Mouse (Mus musculus): ENCODE data around the gene Kcnip1.

The Kcnip1 gene

DNA sequence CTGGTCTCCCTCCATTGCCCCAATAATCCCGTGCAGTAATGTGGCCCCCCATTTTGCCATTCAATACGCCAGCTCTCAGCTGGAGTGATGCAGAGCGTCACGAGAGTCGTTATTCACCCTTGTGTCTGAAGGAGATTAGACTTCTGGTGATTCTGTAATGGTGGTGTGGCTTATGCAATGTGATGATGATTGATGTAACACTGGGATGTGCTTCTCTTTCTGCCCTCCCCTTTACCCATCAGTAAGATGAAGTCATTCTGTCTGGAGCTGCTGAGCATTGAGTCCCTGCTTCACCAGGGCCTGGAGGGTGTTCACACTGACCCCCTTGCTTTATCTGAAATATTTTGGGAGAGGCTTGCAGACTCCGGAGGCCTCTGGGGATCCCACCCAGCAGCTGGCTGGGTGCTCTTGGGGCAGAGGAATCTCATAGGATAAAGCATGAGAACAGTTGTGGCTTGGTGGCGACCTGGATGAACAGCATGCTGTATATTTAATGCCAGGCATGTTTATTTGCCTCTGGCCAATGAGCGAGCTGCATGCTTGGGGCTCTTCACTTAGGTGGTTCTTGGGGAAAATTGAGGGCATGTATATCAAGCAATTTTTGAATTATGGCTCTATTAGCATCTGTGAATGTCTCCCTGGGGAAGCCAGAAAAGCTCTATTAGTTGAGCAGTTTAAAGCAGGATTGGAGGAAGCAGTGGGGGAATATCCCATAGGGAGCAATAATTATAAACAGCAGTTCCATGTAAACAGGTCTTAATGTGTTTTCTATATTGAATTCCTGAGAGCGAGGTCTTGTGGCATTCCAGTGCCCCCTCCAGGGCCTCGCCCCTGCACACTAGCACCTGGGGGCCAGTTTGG is 322.6 kb downstream of the Kcnip1 start:
- DNase-seq (ENCODE audit: low read depth, low spot score) = no peak

DNA sequence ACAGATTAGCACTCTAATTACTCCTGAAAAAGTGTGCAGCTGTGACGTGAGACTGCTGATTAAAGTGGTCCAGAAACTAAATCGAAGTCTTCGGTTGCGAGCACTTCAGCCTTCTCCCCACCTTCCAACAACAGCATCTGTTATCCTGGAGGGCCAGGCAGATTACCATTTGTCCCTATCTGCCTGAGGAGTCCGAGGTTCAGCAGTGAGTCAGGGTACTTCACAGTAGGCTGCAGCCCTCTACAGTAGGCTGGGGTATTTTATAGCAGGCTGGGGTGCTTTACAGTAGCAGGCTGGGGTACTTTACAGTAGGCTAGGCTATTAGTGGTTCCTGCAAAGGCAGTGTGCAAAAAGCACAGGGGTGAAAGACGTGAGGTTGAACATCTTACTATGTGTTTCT is 324.6 kb downstream of the Kcnip1 start:
- DNase-seq (ENCODE audit: low read depth, low spot score) = no peak

DNA sequence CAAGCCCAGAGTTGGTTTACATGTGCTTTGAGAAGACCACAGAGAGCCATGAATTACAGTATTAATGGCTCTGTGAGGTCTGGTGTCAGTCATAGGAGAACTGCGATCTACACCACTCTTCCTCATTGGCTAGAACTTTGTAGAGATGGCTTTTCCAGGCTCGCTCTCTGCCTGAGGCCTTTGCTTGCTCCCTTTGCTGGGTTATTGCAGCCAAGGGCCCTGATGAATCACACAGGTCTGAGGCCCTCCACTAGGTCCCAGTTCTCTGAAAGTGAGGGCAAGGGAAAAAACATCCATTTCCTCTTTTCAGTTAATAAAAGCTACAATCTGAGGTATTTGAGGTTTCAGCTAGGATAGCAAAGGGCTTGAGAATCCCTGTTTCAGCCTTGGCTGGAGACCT is 329.4 kb downstream of the Kcnip1 start:
- DNase-seq (ENCODE audit: low read depth, low spot score) = no peak

DNA sequence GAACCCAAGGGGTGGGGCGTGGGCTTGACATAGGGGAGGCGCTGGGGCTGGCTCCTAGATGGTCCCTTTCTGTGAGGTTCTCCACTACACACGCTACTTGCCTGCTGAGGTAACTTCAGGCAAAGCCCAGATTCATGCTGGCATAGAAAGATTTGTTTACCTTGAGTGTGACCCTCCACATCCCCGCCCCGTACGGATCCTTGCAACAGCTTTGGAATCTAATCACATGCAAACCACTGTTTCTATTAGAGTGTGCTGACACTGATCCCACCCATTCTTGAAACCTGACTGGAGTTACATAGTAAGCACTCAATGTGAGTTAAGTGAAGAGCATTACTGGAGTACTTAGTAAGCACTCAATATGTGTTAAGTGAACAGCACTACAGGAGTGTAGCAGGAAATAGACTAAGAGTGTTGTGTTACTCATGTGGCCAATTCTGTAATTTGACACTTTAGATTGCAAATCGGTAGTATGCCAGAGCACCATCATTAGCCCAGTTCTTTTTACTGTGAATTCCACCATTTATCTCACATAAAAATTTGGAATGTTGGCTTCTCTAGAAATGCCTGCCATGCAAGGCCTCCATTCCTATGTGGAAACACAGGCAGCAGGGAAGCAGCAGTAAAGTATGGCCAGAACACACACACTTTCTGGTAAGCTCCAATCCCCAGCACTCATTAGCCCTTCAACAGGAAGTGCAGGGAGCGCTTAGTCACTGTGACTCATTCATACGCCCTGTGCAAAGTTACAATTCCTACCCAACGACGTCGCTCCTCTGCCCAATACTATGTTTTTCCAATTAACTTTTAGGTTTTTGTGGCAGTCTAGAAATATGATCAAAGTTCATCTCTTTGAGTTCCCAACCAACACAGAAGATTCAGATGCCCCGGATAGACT is 332.7 kb downstream of the Kcnip1 start:
- DNase-seq (ENCODE audit: low read depth, low spot score) = no peak

DNA sequence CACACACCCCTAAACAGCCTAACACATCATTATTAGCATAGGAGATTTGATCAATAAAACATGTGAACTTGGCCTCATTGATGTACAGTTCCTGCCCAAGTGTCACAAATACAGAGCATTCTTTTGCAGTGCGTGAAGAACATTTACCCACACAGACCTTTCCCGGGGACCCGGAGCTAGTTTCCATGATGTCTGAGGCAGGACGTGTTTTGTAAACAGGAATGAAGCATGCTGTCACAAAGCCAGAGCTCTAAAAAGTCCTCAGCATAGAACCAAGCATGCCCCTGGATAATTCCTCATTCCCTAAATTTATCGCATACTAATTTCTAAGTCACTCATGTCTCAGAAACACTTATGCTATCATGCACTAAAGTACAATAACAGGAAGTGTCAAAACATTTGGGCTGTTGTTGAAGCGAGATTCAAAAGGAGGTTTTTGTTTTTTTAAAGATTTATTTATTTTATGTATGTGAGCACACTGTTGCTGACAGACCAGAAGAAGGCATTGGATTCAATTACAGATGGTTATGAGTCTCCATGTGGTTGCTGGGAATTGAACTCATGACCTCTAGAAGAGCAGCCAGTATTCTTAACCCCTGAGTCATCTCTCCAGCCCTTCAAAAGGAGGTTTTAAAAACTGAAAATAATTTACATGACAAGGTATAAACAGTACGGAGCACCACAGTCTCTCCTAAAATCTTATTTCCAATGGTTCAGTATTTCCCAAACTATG is 336.9 kb downstream of the Kcnip1 start:
- no peak for DNase-seq (ENCODE audit: low read depth, low spot score)

DNA sequence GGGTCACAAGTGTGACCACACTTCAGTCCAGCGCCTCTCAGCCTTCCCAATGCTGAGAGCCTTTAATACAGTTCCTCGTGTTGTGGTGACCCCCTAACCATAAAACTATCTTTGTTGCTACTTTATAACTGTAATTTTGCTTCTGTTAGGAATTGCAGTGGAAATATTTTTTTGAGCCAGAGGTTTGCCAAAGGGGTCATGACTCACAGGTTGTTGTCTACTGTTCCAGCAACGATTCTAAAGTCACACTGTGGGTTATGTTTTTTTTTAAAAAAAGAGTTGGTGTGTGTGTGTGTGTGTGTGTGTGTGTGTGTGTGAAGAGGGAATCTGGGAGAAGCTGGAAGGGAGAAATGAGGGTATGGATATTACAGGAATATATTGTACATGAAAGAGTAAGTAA is 337.7 kb downstream of the Kcnip1 start:
- no peak for DNase-seq (ENCODE audit: low read depth, low spot score)

DNA sequence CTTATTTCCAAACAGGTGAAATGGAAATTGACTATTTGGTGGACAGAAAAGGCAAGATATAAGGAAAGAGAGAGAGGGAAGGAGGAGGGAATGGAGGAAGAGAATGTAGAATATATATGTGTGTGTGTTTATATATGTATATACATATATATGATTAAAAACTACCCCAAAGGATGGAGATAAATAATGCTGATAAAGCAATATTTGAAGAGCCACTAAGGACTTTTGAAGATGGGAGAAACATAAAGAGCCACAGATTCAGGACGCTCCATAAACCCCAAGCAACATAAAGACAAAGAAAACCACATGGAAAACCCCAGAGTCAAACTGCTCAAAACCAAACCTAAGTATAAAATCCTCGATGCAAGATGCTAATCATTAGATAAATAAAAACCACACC is 338.5 kb downstream of the Kcnip1 start:
- no peak for DNase-seq (ENCODE audit: low read depth, low spot score)

DNA sequence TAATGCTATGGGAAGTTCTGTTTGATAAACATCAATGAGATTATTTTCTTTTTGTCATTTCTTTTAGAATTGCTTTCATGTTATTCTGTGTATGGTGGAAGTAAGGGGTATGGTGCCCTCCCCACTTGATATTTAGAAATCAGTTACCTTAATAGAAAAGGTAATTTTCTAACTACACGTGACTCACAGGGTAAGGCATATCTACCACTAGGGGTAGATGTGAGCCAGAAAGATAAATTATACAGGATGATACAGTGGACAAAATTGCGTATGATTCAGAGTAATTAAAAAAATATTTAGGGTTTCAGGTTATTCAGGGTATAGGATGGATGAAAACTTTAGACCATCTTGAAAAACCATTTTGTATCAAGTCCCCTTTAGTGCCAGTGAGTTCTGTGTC is 343.6 kb downstream of the Kcnip1 start:
- no peak for DNase-seq (ENCODE audit: low read depth, low spot score)

DNA sequence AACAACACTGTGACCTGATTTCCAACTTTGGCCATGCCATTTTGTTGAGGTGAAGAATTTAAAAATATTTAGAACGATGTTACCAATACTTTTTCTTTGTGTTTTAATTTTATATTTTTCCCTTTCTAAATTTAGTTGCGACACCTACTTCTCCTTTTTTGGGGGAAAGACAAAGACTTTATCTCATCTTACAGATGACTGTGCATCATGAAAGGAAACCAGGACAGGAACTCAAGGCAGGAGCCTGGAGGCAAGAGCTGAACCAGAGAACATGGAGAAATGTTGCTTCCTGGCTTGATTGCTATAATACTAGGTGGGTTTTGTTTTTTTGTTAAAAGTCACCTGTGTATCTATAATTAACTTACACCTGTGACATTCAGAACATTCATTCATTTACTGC is 355.8 kb downstream of the Kcnip1 start:
- DNase-seq (ENCODE audit: low read depth, low spot score) = no peak

DNA sequence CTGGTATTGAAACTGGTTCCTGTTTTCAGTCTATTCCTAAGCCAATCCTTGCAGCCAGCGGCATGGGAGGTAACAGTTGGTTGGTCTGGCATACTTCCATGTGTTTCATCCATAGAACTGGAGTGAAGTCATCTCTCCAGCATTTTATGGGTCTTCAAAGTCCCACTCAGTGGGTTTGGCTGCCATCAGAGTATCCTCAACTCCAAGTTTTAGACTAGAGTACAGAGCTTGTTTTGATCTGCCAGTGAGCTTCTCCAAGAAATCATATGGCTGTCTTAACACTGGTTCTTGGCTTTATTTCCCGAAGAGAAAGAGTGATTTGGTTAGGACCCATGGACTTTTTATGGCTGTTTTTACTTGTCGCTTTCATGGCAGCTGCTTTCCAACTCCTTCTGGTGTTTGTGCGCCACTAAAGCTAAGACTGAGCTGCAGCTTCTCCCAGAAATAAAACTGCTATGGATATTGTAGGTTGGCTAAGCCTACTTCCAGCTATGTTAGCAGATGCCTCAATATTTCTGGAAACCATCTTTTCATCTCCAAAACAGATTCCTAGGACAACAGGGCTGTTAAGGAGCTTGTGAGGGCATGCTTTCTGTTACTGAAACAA is 365.7 kb downstream of the Kcnip1 start:
- DNase-seq (ENCODE audit: low read depth, low spot score) = no peak

DNA sequence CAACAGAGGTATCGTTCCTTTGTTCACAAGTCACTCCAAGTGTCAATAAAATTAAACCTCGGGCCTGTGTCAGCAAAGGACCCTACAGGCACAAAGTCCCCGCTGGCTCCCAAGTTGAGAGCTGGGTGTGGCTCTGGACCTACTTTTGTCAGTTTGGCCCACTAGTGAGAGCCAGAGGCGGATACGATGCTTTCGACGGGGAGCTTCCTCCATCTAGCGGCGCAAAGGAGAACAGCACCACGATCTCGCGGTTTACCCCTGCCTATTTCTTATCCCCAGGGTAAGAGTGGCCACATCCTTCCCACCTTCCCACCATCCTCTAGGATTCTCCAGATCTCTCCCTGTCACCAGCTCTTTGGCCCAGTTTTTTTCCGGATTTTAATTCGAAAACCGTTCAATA is 378.7 kb downstream of the Kcnip1 start:
- peak; percentile 16 for DNase-seq (ENCODE audit: low read depth, low spot score)

DNA sequence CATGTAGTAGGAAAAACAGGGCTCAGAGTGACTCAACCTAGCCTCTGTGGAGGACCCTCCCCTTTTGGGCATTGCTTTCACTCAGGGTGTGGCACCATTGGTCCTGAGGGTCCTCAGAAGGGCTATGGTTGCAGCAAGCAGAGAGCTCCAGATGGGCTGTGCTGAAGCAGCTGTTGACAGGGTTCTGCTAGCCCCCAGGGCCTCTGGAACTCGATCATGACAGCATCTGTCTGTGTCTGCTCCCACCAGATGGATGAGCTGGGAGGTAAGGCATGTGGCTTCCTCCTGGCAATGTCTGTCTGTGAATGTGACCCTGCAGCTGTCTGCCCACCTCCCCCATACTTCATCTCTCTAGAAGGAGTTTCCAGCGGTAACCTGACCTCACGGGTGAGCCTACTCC is 385.2 kb downstream of the Kcnip1 start:
- DNase-seq (ENCODE audit: low read depth, low spot score) = no peak

DNA sequence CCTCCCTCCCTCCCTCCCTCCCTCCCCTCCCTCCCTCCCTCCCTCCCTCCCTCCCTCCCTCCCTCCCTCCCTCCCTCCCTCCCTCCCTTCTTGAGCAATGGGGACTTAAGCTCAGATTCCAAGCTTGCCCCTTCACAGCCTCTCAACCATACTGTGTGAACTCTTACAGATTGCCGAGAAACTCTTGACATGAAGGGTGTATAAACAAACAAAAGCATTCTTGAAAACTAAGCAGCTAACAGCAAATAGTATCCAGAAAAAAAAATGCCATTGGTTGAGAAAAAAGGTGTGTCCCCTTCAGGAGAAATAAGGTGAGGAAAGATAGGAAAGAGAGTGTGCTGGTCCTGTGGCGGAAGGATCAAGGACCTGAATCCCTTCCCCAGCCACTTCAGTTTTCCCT is 389.8 kb downstream of the Kcnip1 start:
- no peak for DNase-seq (ENCODE audit: low read depth, low spot score)

DNA sequence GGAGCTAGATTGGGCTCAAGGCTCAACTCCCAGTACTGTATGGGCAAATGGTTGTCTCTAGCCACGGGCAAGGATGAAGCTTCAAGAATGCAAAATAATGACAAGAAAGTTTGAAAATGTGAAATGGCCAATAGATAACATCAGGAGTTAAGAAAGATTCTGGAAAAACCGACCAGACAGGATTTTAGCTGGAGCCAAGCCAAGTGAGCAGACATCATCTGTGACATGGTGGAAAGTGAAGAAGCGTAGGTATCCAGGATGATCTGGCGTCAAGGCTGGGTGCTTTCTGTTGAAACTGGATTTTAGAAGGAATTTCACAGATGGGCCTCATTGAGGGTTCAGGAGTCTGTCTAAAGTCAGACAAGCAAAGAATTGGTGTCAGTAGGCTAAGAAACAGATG is 394.0 kb downstream of the Kcnip1 start, which contains the start of gene D130052B06Rik:
Gene D130052B06Rik, plus strand, starts transcription at position 317 of the 400 bp plus-strand sequence.
- no peak for DNase-seq (ENCODE audit: low read depth, low spot score)

DNA sequence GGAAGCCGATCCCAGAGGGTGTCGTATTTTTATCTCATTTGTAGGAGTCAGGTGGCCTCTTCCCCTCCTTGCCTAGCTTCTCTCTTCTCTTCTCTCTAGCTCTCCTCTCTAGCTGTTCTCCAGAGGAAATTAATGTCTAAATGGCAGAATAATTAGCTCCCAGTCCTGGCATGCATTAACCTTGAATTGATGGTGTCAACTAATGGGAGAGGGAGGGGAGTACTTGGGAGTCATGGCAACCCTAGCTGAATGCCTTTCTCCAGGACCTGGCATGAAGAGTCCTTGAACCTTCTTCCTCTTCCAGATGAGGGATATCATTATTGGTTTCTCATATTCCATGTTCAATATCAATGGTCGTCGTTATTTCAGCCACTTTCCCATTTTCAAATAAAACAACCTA is 396.3 kb downstream of the Kcnip1 start:
- DNase-seq (ENCODE audit: low read depth, low spot score) = no peak

DNA sequence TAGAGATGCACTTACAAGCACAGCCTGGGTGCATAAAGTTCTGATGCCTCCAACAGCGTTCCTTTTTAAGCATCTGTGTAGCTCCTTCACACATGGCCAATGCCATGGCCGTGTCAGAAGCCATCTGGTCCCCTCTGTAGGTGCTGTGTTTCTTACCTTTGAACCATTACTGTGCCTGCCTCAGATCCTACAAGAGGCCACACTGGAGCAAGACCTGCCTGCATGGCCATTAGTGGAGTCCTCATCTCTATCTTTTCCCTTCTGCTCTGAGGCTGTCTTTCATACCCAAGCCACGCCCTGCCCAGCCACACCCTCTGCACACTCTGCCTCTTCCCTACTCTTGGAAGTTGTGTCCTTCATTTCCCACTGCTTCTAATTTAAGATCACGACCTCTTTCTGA is 400.1 kb downstream of the Kcnip1 start:
- no peak for DNase-seq (ENCODE audit: low read depth, low spot score)

DNA sequence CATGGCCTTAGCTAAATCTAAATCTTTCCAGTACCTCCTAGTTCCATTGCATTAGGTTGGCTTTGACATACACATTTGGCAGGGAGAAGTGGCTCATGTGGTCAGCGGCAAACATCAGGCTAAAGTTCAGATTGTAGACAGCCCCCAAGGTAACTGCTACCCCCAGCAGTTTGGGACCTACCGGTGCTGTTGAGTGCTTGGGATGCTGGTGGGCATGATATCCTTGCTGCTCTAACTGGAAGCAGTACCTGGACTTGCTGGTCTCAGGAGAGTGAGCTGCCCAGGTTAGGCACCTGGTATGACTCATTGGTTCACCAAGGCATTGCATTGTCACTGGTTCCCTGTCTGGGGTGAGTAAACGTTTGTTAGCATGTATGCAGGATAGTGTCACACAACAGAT is 402.2 kb downstream of the Kcnip1 start:
- DNase-seq (ENCODE audit: low read depth, low spot score) = no peak

DNA sequence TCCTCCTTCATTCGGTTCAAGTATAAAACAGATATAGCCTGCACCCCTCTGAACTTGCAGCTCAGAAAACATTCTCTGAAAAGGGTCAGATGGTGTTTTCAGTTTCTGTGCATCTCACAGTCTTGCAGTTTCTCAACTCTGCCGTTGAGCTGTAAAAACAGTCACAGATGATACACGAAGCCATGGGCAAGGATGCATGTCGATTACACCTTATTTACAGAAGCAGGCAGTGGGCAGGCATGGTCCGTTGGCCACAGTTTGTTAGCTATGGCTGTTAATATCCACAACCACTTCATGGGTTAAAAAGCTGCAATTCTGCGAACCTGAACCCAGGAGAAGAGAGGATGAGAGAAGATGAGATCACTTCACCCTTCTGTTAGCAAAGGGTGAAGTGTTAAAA is 406.3 kb downstream of the Kcnip1 start:
- no peak for DNase-seq (ENCODE audit: low read depth, low spot score)

DNA sequence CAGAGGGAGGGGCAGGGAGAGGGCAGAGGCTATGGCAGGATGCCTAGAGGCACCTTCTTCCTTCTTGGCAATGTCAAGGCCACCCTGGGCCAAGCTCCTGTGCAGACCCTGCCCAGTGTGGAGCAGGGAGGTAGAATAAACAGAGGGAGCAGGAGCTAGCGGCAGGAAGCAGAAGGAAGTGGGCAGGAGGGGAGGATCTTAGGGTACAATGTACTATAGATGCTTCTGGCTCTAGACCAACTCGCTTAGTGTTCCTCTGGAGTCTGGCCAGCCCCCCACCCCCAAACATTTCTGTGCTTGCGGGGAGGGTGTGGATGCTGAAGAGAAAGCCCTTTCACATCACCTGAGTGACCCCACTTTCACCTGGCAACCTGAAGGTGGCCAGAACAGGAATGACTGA is 413.3 kb downstream of the Kcnip1 start:
- no peak for DNase-seq (ENCODE audit: low read depth, low spot score)

Measured in retina, adult 2 months (tissue).